Mouse (Mus musculus) thymus, postnatal 25 days (tissue): ENCODE results near the gene Disp1.

ENCODE experiments used
- DNase-seq: peaks from one replicate; pipeline ENCODE4 v3.0.0; 2022

Gene Disp1

DNA sequence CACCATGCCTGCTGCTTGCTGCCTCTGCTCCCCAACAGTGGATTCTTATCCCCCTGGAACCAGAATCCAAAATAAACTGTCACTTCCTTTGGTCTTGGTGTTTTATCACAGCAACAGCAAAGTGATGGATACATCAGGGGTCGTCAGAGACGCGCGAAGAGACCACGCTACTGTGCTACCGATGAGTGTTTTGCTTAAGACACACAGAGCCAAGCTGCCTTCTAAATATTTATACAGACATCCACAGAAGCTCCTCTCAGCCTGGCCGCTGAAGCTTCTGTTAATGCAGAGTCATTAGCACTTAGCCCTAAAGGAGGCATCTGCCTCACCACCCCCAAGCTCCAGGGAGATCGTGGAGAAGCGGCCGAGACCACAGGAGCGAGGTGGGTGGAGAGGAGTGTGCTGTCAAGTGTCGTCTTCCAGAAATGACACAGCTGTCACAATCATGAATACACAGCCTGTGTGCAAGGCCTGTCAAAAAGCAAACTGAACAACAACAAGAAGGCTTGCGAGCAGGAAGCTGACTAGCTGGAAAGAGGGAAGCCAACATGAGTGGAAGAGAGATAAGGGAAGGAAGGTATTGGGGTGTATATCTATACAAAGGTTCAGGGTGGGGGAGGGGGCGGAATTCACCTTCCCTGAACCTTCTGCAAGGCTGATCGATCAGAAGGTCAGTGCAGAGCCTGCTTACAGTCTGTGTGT lies 146.1 kb downstream of the Disp1 start:
- no peak for DNase-seq

DNA sequence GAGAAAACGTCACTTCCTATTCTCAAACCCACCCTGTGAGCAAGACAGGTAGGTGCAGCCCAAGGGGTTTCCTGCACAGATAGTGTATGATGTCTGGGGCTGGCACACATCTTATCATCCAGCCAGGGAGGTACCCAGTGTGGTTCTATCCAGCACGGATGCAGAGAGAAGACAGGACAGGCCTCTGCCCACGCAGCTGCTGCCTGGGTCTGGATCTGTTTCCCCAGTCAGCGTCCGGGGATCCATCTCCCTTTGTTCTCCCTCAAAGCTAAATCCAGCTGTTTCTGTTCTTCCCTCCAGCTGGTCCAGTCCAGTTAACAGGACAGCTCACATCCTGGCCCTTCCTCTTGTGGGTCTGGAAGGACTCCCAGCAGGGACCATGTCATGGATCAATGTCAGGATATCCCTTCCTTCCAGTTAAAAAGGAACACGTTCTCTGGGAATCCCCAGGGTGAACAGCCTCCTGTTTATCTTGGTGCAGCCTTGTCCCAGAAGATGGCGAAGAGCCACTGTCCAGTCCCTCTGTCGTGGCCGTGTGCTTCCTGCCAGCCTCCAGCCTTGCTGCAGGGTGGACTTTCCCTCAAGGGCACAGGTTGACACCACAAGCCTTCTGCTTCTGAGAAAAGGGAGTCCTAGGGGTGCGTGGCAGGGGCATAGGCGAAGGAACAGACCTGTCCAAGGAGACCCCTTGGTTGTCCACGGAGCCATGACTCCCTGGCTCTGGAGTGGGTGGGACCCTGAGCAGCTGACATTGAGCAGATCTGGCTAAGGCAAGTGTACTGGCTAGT lies 148.9 kb downstream of the Disp1 start:
- DNase-seq: no peak

DNA sequence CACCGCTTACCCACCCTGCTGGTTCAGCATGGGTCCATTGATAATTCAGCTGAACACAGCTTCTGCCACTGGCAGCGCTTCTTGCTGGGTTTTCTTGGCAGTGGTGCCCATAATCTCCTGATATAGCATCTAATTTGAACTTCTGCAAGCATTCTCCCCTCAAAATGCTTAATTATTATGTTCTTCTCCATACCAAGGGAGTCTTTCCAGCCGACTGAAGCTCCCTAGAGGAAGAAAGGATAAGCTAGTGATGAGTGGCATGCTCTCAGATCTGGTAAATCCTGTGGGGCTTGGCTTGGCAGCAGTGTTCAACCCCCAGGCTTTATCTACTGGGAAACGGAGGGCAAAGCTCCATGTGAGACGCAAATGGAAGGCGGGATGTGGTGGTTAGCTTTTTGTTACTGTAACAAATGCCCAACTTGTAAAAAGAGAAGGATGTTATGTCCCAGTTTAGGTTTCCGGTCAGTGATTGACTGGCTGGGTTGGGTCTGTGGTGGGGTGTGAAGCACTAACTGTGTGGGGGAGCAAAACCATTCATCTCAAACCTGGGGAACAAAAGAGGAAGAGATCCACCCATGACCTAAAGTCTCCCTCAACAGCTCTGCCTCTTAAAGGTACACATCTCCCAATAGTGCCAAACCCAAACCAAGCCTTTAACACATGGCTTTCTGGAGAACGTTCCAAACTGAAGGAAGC lies 151.2 kb downstream of the Disp1 start:
- no peak for DNase-seq

DNA sequence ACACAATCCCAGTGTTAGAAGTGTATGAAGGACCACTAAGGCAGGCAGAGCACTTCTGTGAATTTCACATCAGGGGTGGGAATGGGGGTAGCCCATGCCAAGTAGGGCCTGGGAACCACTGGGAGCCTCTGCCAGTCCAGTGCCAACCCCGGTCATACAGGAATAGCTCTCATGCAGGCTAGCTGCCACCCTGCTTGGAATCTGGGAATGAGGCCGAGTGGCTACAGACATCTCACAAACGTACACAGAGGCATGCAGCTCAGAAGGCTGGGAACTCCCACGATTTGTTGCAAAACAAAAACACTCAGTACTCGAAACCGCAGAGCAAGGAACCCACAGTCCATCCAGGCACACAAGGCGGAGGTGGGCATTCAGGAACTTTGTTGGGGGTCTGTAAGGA lies 153.5 kb downstream of the Disp1 start:
- DNase-seq: no peak

DNA sequence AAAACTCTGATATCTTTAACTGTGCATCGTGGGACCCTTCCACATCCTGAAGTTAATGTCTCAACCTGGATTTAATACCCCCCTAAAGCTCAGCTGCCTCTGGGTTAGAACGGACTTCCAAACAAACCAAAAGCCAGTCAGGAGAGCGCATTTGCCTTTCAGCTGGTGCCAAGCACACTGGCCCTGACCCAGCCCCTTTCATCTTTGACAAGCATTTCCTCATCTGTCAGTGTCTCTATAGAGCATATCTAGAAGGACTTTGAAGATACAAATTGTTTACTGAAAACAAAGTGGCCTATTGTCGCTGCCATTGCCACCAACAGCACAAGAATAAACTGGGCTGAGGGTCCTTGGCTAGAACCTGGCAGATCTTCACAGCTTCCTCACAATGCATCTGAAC lies 154.3 kb downstream of the Disp1 start:
- DNase-seq: no peak

DNA sequence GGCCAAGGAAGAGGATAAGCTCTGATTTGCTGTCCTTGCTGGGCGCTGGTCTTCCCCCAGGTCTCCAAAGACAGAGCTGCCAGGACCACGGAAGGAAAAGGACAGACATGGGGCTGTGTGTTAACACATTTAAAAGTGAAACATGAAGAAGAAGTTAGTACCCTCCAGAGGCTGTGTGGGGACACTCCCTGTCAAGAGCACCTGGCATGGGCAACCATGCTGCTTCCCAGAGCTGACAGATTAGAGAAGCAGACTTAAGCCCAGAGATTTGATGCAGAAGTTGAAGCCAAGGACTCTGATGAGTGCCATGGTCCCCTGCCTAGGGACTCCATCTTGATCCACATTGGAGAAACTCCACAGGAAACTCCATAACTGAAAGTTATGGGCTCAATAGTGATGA lies 160.7 kb downstream of the Disp1 start:
- DNase-seq: no peak

DNA sequence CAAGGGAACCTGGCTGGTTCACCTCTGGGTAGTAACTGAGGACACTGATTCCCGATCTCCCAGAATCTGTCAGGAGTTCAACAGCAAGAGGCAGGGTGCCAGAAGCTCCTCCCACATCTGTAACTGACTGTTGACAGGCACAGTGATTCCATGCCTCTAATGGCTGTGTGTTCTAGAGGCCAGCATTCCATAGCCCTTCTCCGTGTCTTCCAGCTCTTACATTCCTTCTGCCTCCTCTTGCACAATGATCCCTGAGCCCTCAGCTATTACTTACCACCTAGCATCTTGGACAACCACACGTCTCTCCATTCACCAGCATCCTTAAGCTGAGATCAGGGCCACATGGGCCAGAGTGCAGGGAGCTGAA lies 165.1 kb downstream of the Disp1 start:
- no peak for DNase-seq

DNA sequence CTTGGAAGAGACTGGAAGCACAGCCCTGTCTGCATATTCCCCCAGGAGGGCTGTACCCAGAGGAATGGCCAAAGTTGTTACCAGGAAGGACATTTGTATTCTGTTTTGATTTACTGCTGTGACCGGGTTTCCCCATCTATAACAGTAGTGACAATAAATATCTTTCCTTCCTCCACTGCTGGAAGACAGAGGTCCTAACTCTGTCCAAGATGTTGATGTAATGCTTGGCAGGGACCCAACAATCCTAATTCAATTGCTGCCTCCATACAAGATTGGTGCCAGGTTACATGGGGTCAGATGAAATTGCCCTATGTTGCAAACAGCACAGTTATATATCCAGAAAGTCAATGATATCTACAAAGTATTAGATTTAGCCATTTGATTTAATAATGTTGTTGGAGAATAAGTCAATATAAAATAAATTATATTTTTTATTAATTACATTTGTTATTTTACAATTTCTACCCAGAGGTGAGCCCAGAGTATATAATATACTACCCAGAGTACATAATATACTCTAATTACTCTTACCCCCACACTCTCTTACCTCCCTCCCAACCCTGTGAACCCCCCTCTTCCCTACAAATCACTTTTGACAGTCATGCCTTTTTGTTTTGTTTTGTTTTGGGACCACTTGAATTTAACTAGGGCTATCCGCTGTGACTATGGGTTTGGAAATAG lies 165.6 kb downstream of the Disp1 start:
- no peak for DNase-seq

DNA sequence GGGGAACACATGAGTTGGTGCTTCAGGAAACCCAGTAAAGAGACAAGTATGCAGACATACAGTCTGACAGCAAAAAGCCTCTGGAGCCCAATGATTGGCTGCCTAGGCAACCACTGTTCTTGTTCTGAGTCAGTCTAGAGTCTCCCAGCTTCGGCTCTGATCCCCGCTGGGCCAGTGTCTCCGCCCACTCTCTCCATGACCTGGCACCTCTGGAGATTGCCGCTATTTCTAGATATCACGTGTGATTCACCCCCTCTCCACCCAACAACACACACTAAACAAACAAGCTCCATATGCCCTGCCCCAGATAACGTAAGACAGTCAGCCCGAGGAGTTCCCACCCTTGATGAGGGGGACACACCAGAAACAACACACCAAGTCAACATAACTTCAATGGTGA lies 168.7 kb downstream of the Disp1 start:
- no peak for DNase-seq

DNA sequence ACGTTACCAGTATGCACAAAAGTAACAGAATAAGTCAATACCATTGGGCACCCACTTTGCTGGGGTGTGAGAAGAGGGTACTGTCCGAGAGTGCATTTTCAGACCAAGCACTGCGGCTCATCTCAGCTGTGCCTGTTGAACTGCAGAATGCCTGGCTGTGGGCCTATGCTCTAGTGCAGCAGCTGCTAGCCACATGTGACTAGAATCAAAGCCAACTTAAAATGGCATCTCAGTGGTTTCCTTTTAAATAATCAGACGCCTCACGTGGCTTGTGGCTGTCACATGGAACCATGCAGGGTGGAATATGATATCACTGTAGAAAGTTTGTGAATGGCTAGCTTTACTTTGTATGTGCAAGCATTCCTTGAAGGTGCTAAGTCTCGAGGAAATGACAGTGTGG lies 172.0 kb downstream of the Disp1 start:
- no peak for DNase-seq

DNA sequence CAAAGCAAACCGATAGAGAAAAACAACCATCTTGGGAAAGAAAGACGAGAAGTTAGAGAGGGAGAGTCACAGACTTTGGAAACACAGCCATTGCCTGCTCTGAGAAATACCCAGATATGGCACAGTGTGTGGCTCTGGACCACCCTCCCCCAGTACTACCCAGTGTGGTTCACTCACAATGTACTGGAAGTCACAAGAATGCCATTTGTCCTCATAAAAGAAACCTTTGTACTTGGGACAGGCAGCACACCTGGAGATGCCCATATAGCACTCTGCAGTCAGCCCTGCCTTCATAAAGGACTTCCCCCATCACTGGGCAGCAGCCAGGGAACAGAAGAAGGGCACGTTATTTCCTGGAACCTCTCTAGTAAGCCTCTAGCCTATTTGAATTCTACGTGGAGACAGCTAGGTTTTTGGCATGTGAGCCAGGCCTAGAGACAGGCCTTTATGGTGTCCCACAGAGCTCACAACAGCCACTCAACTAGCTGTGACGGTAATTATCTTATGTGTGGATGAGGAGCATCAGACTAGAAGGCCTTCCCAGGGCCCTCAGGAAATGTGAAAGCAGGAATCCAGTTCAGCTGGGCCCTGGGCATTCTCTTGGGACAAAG lies 173.3 kb downstream of the Disp1 start:
- no peak for DNase-seq

DNA sequence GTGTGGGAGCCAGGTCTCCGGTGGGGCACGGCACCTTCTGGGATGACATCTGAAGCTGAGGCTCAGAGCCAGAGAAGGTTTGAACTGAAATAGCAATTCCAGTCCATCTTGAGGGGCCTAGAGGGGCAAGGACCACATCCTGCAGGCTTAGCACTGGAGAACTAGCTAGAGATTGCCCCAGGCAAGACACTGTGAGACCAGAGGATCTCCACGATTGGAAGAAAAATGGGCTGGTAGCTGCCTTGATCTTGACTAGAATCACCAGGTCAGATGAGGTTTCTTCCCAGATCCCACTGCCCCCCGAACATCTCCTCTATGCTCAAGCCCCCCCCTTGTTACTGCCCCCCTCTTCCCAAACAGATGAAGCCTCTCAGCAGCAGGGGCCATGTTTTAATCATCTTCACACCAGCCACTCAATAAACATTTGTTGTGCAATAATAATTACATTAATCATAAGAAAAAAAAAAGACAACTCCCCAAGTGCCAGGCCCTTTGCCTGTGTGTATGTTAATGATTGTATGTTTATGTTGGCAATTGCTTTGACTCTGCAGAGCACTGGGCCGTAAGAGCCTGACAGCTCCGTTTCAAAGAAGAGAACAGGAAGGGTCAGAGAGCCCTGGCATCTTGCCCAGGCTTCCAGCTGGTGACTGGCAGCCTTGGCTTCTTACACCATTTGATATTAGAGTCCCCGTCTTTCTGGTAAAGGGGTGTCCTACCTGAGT lies 174.0 kb downstream of the Disp1 start:
- no peak for DNase-seq

DNA sequence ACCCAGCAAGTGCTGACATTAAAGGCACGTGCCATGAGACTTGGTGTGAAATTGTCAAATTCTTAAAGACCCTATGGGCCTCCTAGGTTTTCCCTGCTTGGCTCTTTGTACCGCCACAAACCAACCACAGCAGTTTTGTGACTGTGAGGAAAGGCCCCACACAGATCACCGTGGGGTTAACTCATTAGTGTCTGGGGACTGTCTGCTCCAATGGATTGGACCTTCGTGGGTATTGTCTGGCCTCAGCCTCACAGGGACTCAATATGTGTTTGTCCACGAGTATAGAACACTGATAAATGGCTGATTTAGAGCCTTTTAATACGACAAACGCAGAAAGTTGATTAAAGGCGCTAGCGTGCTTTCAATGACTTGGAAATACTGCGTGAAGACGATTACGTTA lies 175.2 kb downstream of the Disp1 start:
- no peak for DNase-seq

DNA sequence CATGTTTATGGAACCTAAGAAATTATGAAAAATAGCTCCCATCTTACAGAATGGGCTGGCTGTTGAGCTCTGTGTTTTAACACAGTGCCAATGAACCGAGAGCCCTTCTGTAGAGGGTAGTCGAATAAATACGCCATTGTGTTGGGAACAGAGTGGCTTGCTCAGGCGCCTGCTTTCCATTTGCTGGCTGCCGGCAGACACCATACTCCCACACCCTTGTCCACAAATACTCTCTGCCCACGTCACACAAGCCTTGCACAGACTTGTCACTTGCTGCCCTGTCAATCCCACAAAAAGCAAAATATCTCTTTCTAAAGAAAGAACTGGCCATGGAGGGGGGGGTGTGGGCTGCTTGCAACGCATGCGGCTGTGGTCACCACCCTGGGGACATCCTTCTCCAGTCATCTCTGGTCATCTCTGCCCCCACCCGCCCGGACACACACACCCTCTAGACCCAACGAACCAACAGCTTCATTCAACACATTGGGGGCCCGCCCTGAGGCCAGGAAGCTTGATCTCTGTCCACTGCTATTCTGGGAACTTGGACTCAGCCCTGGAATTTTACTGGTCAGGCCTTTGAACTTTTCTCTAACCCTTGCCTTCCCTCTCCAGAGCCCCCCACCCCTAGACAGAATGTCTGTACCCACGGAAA lies 178.0 kb downstream of the Disp1 start:
- DNase-seq: no peak

DNA sequence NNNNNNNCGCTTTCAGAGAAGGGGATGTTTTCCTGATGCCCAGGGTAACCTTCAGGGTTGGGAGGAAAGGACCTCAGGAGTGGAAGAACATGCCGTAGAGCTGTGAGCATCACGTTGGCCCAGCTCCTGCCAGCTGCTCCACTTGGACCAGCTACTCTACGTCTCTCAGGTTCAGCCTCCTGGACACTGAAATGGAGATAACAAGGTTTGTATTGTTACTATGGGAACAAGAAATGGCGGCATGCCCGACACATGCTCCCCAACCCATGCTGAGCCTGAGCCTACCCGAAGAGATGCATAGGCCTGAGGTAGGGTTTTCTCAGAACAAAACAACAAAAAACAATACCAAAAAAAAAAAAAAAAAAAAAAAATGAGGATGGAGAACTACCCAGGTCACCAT lies 179.6 kb downstream of the Disp1 start:
- no peak for DNase-seq

DNA sequence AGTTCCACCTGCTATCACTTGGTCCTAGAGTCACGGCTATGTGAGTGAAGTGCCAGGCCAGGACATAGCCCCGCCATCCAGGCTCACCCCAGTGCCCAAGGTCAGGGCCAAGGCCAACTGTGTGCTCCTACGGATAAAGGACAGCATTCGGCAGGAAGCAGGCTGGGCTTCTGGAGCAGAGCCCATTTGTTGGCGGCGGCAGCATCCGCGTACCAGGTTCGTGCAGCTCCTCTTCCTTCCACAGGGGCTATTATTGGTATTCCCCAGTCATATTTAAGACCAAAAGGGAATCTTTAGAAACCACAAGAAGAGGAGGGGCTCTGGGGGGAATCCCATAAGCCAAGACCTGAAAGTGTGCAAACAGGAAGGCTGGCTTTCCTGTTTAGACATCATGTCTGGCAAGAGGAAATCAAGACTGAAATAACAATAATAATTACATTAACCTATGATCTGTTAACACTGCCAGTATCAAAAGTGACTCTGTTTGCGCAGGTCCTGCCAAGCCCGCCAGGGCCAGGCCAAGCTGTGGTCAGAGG lies 180.4 kb downstream of the Disp1 start:
- DNase-seq: no peak

DNA sequence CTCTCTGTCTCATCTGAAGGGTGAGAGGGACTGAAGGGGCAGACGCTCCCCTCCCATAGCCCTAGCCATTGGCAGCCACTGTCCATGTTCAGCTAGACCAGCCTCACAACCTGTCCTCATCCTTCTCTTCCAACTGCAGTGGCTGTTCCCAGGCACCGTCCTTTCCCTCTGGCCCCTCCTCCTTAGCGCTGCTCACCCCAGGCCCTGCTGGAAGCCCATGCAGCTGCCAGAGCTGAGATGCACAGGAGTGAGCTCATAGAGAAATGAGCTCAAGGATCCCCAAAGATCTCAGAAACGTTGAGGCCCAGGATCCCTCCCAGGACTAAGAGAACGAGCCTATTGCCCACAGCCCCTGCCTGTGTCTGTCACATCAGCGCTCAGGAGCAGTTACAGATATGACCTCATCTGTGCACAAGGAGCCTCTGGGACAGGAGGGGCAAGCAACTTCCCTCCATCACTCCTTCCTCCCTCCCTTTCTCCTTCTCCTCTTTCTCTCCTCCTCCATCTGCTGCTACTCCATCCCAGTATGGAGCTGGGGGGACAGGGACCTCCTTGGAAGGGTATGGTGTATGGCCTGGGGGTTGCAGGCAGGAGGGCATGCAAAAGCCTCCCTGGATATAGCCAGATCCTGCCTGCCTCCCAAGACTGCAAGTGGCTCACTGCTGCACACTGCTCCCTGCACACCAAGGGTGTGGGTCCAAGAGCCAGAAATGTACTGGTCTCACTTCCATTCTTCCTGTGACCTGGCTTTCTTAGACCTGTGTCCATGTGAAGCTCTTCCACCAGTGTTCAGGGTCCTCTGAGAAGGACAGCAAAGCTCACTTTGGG lies 181.2 kb downstream of the Disp1 start:
- no peak for DNase-seq

DNA sequence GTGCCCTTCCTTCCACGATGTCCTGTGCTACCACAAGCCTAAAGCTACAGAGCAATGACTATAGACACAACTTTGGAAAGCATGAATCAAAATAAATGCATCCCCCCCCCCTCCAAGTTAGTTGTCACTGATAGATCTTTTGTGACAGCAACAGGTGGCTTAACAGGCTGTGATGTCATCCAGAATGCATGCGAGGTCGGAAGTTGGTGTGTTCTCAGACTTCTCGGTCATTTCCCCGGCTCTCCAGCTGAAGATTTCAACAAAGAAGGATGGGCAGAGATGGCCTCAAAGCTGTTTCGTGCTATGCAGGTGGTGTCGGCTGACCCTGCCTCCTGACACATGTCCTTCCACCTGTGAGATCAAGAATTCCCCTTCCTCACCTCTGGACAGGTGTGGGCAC lies 181.9 kb downstream of the Disp1 start:
- DNase-seq: no peak
